Mouse (Mus musculus) NIH3T3 (cell line): ENCODE measurements around the gene Car6.

Experiments used
- DNase-seq: peaks from one replicate; pipeline ENCODE4 v3.0.0-alpha.2; 2012; ENCODE audit warnings: low read depth

Gene Car6

GRCm38 (mm10) chr4:150229747-150230390 lies 28.7 kb upstream of the Car6 start:
- no peak for DNase-seq

- DNase-seq = no peak
These were observed 27.6 kb upstream of the Car6 start for GRCm38 (mm10) chr4:150228581-150229348.

GRCm38 (mm10) chr4:150226818-150227688 lies 25.9 kb upstream of the Car6 start:
- peak; percentile 84 for DNase-seq

- DNase-seq = no peak
These were observed 24.6 kb upstream of the Car6 start for GRCm38 (mm10) chr4:150225700-150226099.

GRCm38 (mm10) chr4:150223830-150224229 lies 22.7 kb upstream of the Car6 start:
- DNase-seq = no peak

- DNase-seq = no peak
These were observed 20.0 kb upstream of the Car6 start for GRCm38 (mm10) chr4:150221017-150221640.

GRCm38 (mm10) chr4:150220584-150220983 lies 19.5 kb upstream of the Car6 start:
- no peak for DNase-seq

- DNase-seq = peak; percentile 82
These were observed 18.6 kb upstream of the Car6 start for GRCm38 (mm10) chr4:150219501-150220292.

- DNase-seq = no peak
These were observed 16.8 kb upstream of the Car6 start for GRCm38 (mm10) chr4:150217935-150218334.

GRCm38 (mm10) chr4:150217042-150217554 lies 16.0 kb upstream of the Car6 start:
- no peak for DNase-seq

GRCm38 (mm10) chr4:150216423-150216822 lies 15.3 kb upstream of the Car6 start:
- no peak for DNase-seq

GRCm38 (mm10) chr4:150213910-150214309 lies 12.8 kb upstream of the Car6 start:
- no peak for DNase-seq

GRCm38 (mm10) chr4:150212553-150212971 lies 11.4 kb upstream of the Car6 start:
- no peak for DNase-seq

- no peak for DNase-seq
These were observed 10.9 kb upstream of the Car6 start for GRCm38 (mm10) chr4:150211930-150212552.

- no peak for DNase-seq
These were observed 9.2 kb upstream of the Car6 start for GRCm38 (mm10) chr4:150210306-150210705.

- DNase-seq = no peak
These were observed 8.6 kb upstream of the Car6 start for GRCm38 (mm10) chr4:150209751-150210150.

- no peak for DNase-seq
These were observed 3.7 kb upstream of the Car6 start for GRCm38 (mm10) chr4:150204877-150205276.

- DNase-seq = no peak
These were observed 1.6 kb upstream of the Car6 start for GRCm38 (mm10) chr4:150202702-150203101.

GRCm38 (mm10) chr4:150198268-150198667 lies 2.9 kb downstream of the Car6 start:
- DNase-seq = peak; percentile 14

GRCm38 (mm10) chr4:150193915-150194314 lies 7.2 kb downstream of the Car6 start:
- peak; percentile 68 for DNase-seq

GRCm38 (mm10) chr4:150192199-150192598 lies 8.9 kb downstream of the Car6 start:
- no peak for DNase-seq
